Mouse (Mus musculus): ENCODE measurements around the gene Crybb2. TPM values are rescaled to one million over a fixed set of nuclear protein-coding genes. Genes with fewer than 3 reads are reported as not detected.

Crybb2 gene
- polyA plus RNA-seq, 2 experiments from 2014 or later: not detected

GRCm38 (mm10) chr5:113030082-113030481 lies 39.8 kb downstream of the Crybb2 start:
- no peak for ATAC-seq

GRCm38 (mm10) chr5:113026706-113027105 lies 43.2 kb downstream of the Crybb2 start:
- ATAC-seq: no peak

- ATAC-seq: no peak
Measured at GRCm38 (mm10) chr5:113024154-113024764, 45.7 kb downstream of the Crybb2 start.

GRCm38 (mm10) chr5:113018190-113018589 lies 51.7 kb downstream of the Crybb2 start:
- no peak for ATAC-seq

GRCm38 (mm10) chr5:113017004-113017403 lies 52.9 kb downstream of the Crybb2 start:
- no peak for ATAC-seq

GRCm38 (mm10) chr5:113015236-113016061 lies 54.5 kb downstream of the Crybb2 start, which contains the start of gene Grk3:
Gene Grk3 (minus strand): TSS chr5:113015791.
- ATAC-seq: no peak

GRCm38 (mm10) chr5:113014808-113015235 lies 55.1 kb downstream of the Crybb2 start:
- no peak for ATAC-seq

- no peak for ATAC-seq
Measured at GRCm38 (mm10) chr5:113014111-113014807, 55.7 kb downstream of the Crybb2 start.

GRCm38 (mm10) chr5:113011926-113012325 lies 58.0 kb downstream of the Crybb2 start:
- no peak for ATAC-seq

- ATAC-seq: no peak
Measured at GRCm38 (mm10) chr5:113009183-113009820, 60.6 kb downstream of the Crybb2 start.

GRCm38 (mm10) chr5:113008496-113008895 lies 61.4 kb downstream of the Crybb2 start:
- no peak for ATAC-seq

Other genes starting within 250 kb of the Crybb2 start
- not detected for gene Myo18b, start 173.8 kb downstream of the Crybb2 start, polyA plus RNA-seq (2017; shearing (Covaris generic))
- gene Grk3, start 54.3 kb downstream of the Crybb2 start, polyA plus RNA-seq (2017; shearing (Covaris generic)): under 1 TPM in 1 of 2 experiments, not detected in 1; 0.25 TPM
- gene Crybb3, start 11.5 kb upstream of the Crybb2 start, polyA plus RNA-seq (2017; shearing (Covaris generic)): not detected
- gene 2900026A02Rik, start 151.1 kb upstream of the Crybb2 start, polyA plus RNA-seq (2017; shearing (Covaris generic)): under 1 TPM; 0.89 to 0.98 TPM
- gene Tmem211, start 156.8 kb upstream of the Crybb2 start, polyA plus RNA-seq (2017; shearing (Covaris generic)): not detected
- gene Sgsm1, start 240.7 kb upstream of the Crybb2 start, polyA plus RNA-seq (2017; shearing (Covaris generic)): not detected

Data from CD4-positive, CD25-positive, alpha-beta regulatory T cell, adult 4 months (primary cell).